Mouse (Mus musculus) limb, embryonic 12.5 days (tissue): ENCODE results near the gene Fbxo44. TPM values are rescaled to one million over a fixed set of nuclear protein-coding genes. Genes with fewer than 3 reads are reported as not detected.

Source experiments
- ATAC-seq: fragments of 200-750 bp; cut with Nextera tagmentation; 2 replicates; pipeline ENCODE4 v1.8.0; 2017; ENCODE audit warnings: low read depth, moderate TSS enrichment; ENCODE audit not compliant: insufficient number of reproducible peaks, insufficient read depth, low FRiP score, low TSS enrichment
- H3K27ac ChIP-seq: fragments of 300-500 bp; sonication (generic); 2 replicates; pipeline ENCODE4 v1.5.1; 2016; ENCODE audit warnings: mild to moderate bottlenecking, moderate library complexity
- H3K27me3 ChIP-seq: fragments of 300-500 bp; sonication (generic); 2 replicates; pipeline ENCODE4 v1.6.1; 2016; ENCODE audit warnings: mild to moderate bottlenecking, moderate library complexity
- H3K36me3 ChIP-seq: fragments of 300-500 bp; sonication (generic); 2 replicates; pipeline ENCODE4 v1.6.1; 2016; ENCODE audit warnings: mild to moderate bottlenecking, moderate library complexity
- H3K4me1 ChIP-seq: fragments of 300-500 bp; sonication (generic); replicated peaks from 2 replicates; pipeline ENCODE4 v1.6.1; 2016
- H3K4me2 ChIP-seq: fragments of 300-500 bp; sonication (generic); 2 replicates; pipeline ENCODE4 v1.6.1; 2016; ENCODE audit warnings: mild to moderate bottlenecking, moderate library complexity
- H3K4me3 ChIP-seq: fragments of 300-500 bp; sonication (generic); replicated peaks from 2 replicates; pipeline ENCODE4 v1.5.1; 2016; ENCODE audit warnings: mild to moderate bottlenecking
- H3K9ac ChIP-seq: fragments of 300-500 bp; sonication (generic); replicated peaks from 2 replicates; pipeline ENCODE4 v1.6.1; 2016; ENCODE audit warnings: mild to moderate bottlenecking, moderate library complexity
- H3K9me3 ChIP-seq: fragments of 300-500 bp; sonication (generic); 2 replicates; pipeline ENCODE4 v1.6.1; 2016; ENCODE audit warnings: mild to moderate bottlenecking, moderate library complexity
- WGBS: fragments of 180-500 bp; shearing (Covaris S2); methylation state at CpG from one replicate; pipeline ENCODE4 v1.1.7; 2016; 5-methylcytosine and 5-hydroxymethylcytosine counted together
- polyA plus RNA-seq: library from polyadenylated mRNA; unstranded; fragments of >200 nt; fragmentation: Nextera tagmentation; extraction: Ambion mirVana; gene quantifications from 2 replicates; pipeline ENCODE4 v1.2.1, GENCODE M21; 2016

The Fbxo44 gene
- polyA plus RNA-seq, 1 experiment from 2014 or later, result 17.5 TPM

DNA sequence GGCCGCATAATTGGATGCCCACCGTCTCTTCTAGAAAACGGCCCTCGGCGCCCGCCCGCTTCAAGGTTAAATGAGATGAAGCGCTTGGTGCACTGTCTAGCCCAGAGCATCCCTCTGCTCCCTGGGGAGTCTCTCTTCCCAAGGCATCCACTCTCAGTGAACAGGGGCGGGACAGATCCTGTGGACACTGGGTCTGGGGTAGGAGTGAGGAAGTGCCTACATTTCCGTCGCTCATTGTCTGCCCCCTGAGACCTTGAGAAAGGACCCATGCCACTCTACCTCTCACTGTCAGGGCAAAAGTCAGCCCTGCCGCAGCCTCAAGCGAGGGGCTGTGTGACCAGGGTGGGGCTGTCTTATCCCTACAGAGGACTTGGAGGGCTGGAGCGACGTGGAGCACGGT, 4.2 kb upstream of the Fbxo44 start:
- H3K4me1 ChIP-seq, result peaks cover 37% of the 10 kb centered on the region

DNA sequence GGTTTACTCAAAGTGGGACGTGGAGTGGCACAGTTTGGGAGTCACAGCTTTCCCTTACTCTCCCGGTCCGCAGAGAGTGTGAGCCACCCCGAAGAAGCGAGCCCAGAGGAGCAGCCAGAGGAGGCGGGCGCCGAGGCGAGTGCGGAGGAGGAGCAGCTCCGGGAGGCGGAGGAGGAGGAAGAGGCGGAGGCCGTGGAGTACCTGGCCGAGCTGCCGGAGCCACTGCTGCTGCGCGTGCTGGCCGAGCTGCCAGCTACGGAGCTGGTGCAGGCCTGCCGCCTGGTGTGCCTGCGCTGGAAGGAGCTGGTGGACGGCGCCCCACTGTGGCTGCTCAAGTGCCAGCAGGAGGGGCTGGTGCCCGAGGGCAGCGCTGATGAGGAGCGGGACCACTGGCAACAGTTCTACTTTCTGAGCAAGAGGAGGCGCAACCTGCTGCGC, 3.7 kb upstream of the Fbxo44 start:
- Histone ChIP-seq H3K9me3 (no peaks in the 10 kb centered on the region), H3K4me2 (peak overlapping the region; percentile 65), H3K4me3 (peak overlapping the region; percentile 35), H3K27ac (no peak overlapping the region), H3K4me1 (peaks cover 39% of the 10 kb centered on the region), H3K36me3 (no peaks in the 10 kb centered on the region), H3K27me3 (peaks cover 94% of the 10 kb centered on the region), H3K9ac (peak overlapping the region; percentile 23; the same call in 1 of the 2 replicates)
- 2% methylated on average over 28 of the region's 29 CpGs for WGBS
- no peak for ATAC-seq

More for the DNA sequence above, 4.2 kb upstream of the Fbxo44 start:
- Histone ChIP-seq H3K9me3 (no peaks in the 10 kb centered on the region), H3K36me3 (no peaks in the 10 kb centered on the region), H3K27me3 (peaks cover 92% of the 10 kb centered on the region), H3K4me2 (peak overlapping the region; percentile 65), H3K27ac (no peak overlapping the region), H3K4me3 (peak overlapping the region; percentile 35; the same call in 1 of the 2 replicates), H3K9ac (0 out of 2 replicates have a peak overlapping the region, but pooled peaks have one; percentile 23)
- no peak for ATAC-seq
- WGBS, result under 1% methylated on average over 16 of the region's 16 CpGs

DNA sequence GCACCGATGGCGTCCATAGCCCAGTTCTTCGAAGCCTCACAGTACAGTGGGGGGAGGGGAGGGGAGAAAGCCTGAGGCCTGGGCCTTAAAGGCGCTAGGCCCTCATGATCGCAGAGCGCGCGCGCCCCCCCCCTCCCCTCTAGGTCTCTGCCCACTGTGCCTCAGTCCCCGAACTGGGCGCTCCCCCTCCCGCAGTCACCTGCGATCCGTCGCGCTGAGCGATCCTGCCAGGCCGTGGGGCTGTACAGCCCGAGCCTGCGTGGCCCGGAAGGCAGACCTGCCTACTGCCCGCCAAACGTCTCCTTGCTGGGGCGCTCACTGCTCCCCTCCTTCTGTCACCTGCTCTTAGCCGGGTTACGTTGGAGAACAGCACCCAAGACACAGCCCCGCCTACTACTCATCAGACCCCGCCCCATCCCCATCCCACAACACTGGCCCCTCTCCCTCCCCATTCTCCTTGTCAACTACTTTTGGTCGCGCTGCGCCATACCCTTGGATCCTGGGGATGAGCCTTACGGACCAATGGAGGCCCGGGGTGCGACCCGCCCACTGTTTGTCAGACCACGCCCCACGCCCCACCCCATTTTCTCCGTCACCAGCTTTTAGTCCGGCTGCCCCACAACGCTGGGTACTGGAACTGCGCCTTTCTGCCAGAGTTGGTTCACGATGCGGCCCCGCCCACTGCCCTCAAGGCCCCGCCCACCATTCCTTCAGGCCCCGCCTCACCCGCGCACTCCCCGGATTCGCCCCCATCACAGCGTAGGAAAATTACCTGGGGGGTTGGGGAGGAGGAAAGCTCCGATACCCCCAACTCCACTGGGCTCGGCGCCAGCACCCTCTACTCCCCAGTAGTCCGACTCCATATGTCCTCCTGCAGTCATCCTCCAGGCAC, 492 bp downstream of the Fbxo44 start:
- ATAC-seq, result peak; percentile 81
- H3K27ac ChIP-seq, result peak overlapping the region; percentile 56; the same call in 1 of the 2 replicates
- peaks cover 36% of the 10 kb centered on the region for H3K36me3 ChIP-seq
- H3K9me3 ChIP-seq, result no peaks in the 10 kb centered on the region
- H3K4me3 ChIP-seq, result peak overlapping the region; percentile 64
- WGBS, result under 1% methylated on average over 54 of the region's 55 CpGs
- H3K4me1 ChIP-seq, result peaks cover 39% of the 10 kb centered on the region
- peak overlapping the region; percentile 98 for H3K4me2 ChIP-seq
- peaks cover 68% of the 10 kb centered on the region for H3K27me3 ChIP-seq
- peak overlapping the region; percentile 65 for H3K9ac ChIP-seq

DNA sequence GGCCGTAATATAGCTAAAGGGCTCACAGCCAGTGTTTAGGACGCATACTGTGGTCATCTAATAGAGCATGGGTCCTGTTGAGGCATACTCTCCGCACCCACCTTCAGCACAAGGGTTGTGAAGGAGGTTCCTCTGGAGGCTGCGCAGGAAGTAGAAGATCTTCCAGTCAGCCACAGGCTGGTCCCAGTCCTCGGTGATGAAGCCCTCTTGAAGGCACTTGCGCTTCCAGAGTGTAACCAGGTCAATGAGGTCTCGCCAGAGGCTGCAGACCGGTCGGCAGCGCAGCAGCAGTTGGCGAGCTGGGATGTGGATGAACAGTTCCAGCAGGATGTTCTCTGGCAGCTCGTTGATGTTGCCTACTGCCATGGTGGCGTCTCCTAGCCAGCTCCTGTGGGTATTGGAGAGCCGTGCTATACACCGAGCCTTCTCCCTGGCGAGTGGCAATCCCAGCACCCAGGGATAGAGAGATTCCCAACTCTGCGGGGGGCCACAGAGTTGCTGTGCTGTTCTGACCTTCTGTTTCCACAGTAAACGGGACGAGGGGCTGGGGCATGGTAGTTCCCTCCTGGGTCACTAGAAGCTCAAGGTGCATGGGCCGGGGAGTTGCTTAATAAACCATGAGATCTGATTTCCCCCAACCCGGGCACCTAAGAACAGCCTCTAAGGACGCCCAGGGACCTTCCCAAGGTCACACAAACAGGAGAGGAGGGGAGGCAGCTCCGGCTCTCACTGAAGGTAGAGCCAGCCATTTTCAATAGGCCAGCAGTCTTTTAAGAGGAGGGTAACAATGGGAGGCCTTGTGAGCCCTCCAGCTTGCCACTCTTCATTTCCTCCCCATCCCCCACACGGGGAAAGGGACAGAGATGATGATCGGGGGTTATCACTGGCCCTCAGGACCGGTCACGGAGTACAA, 1.6 kb downstream of the Fbxo44 start:
- Histone ChIP-seq H3K4me2 (peak overlapping the region; percentile 98), H3K36me3 (peaks cover 45% of the 10 kb centered on the region), H3K27me3 (peaks cover 57% of the 10 kb centered on the region), H3K4me3 (peak overlapping the region; percentile 64), H3K9ac (peak overlapping the region; percentile 65), H3K4me1 (peaks cover 28% of the 10 kb centered on the region), H3K9me3 (no peaks in the 10 kb centered on the region), H3K27ac (peak overlapping the region; percentile 56; the same call in 1 of the 2 replicates)
- ATAC-seq, result no peak
- 31% methylated on average over 27 of the region's 27 CpGs for WGBS

DNA sequence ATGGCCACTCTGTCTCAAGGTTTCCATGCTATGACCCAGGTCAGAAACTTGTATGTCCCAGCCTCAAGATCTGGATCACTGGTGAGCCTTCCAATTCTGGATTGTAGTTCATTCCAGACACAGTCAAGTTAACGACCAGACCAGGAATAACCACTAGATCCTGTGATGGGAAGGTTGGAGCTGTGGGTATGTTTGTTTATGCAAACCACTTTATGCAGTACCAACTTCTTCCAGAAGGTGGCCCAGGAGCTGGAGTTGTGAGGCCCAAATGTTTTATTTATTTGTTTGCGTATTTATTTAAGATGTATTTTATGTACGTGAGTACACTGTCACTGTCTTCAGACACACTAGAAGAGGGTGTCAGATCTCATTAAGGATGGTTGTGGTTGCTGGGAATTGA, 5.3 kb downstream of the Fbxo44 start:
- H3K27ac ChIP-seq, result no peak overlapping the region
- H3K4me1 ChIP-seq, result peaks cover 22% of the 10 kb centered on the region
- H3K4me3 ChIP-seq, result no peak overlapping the region
- peaks cover 52% of the 10 kb centered on the region for H3K36me3 ChIP-seq
- H3K27me3 ChIP-seq, result peaks cover 21% of the 10 kb centered on the region
- no peak overlapping the region for H3K9ac ChIP-seq
- H3K9me3 ChIP-seq, result no peaks in the 10 kb centered on the region
- no peak for ATAC-seq
- H3K4me2 ChIP-seq, result no peak overlapping the region
- 64% methylated on average over 3 of the region's 3 CpGs for WGBS

DNA sequence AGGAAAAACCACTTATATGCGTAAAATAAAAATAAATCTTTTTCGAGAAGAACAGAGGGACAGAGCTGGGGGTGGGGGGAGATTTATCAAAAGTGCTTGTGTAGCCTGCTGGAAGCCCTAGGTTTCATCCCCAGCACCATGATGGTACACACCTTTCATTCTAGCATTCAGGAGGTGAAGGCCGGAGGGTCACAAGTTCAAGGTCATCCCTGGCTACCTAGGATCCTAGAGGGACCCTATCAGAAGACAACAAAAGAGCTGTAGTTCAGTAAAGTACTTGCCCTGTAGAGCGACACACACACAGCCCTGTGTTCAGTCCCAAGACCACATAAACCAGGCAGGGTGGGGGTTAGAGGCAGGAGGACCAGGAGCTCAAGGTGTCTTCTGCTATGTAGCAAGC, 6.3 kb downstream of the Fbxo44 start:
- peaks cover 28% of the 10 kb centered on the region for H3K4me1 ChIP-seq
- peaks cover 13% of the 10 kb centered on the region for H3K27me3 ChIP-seq
- no peak for ATAC-seq
- no peak overlapping the region for H3K9ac ChIP-seq
- no peak overlapping the region for H3K4me2 ChIP-seq
- 88% methylated on average over 4 of the region's 4 CpGs for WGBS
- H3K4me3 ChIP-seq, result no peak overlapping the region
- no peak overlapping the region for H3K27ac ChIP-seq
- peaks cover 55% of the 10 kb centered on the region for H3K36me3 ChIP-seq
- no peaks in the 10 kb centered on the region for H3K9me3 ChIP-seq

DNA sequence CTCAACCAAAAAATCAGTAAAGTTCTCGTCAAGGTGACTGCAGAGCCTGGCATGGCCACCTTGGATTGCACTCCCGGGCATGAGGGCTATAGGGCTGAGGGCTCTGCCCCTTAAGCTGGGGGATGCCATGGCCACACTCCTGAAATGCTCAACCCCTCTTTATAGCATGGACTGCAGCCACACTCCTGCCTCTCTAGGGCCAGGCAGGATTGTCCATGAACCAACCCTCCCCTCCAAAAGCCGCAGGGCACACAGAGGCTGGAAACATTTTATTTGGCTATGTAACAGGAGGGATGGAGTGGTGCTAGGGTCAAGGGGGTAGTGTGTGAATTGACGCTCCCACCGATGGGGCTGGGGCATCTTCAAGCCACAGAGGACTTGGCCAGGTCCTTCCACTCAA, 7.7 kb downstream of the Fbxo44 start:
- peaks cover 53% of the 10 kb centered on the region for H3K36me3 ChIP-seq

DNA sequence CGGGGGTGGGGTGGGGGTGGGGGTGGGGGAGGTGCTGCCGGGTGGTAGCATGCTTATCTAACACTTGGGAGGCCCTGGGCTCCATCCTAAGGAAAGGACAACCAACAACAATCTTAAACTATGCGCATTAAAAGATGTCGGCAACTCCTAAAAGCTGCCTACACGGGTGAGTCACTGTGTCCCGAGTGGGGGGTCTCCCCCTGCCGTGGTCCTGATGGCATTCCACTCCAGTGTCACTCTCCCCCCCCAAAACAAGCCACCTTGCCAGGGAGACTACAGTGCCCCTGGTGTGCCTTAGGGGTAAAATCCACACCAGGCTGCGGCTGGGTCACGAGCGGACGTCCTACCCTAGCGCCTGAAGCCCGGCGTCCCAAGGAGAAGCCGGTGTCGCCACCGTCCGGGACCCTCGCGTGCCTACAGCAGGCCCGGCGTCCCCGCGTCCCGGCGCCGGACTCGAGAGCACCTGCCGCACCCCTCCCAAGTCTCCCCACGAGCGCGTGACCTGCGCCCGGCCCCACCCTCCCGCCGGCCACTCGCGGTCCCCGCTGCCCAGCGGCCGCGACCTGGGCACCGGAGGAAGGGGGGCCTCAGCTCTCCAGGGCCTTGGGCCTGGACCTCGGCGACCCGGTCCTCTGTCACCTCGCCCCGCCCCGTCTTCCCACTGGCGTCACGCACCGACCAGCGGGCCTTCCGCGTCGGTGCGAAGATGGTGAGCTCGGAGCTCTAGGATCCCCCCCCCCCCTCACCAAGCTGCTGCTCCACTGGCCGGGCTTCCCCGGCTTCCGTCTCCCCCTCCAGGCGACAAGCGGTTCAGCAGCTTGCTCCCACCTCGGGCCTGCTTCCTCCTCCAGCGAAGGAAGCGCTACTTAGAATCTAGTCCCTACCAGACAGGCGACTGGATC, 8.8 kb downstream of the Fbxo44 start, which contains the start of gene Fbxo6:
TSS of gene Fbxo6 (minus strand) at position 874 of the 902 bp plus-strand sequence.
- peaks cover 51% of the 10 kb centered on the region for H3K36me3 ChIP-seq
- no peaks in the 10 kb centered on the region for H3K9me3 ChIP-seq
- H3K27ac ChIP-seq, result peak within 1 kb of the TSS; percentile 73
- peak within 1 kb of the TSS; percentile 66 for H3K4me3 ChIP-seq
- peaks cover 21% of the 10 kb centered on the region for H3K4me1 ChIP-seq
- WGBS, result 2% methylated on average over 65 of the region's 67 CpGs
- peak within 1 kb of the TSS; percentile 68 for H3K9ac ChIP-seq
- ATAC-seq, result peak; percentile 75
- H3K27me3 ChIP-seq, result no peaks in the 10 kb centered on the region
- peak within 1 kb of the TSS; percentile 97 for H3K4me2 ChIP-seq

More for the DNA sequence above, 7.7 kb downstream of the Fbxo44 start:
- Histone ChIP-seq H3K4me2 (no peak overlapping the region), H3K4me1 (peaks cover 21% of the 10 kb centered on the region), H3K9me3 (no peaks in the 10 kb centered on the region), H3K9ac (no peak overlapping the region), H3K4me3 (no peak overlapping the region), H3K27me3 (no peaks in the 10 kb centered on the region), H3K27ac (no peak overlapping the region)
- ATAC-seq, result no peak
- 86% methylated on average over 5 of the region's 5 CpGs for WGBS

DNA sequence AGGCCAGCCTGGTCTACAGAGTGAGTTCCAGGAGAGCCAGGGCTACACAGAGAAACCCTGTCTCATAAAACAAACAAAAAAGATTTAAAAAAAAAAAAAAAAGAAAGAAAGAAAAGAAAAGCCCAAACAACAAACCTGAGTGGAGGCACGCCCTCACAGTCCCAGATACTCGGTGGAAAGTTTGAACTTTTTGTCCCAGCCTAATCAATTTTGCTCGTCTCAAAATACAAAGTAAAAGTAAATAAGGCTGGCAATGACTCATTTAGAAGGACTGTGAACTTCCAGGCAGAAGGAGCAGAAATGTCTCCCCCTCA, 9.4 kb downstream of the Fbxo44 start:
- peak overlapping the region; percentile 73; the same call in 1 of the 2 replicates for H3K27ac ChIP-seq
- H3K36me3 ChIP-seq, result peaks cover 51% of the 10 kb centered on the region
- 57% methylated on average over 3 of the region's 3 CpGs for WGBS
- peaks cover 21% of the 10 kb centered on the region for H3K4me1 ChIP-seq
- H3K27me3 ChIP-seq, result no peaks in the 10 kb centered on the region
- ATAC-seq, result no peak
- H3K4me2 ChIP-seq, result peak overlapping the region; percentile 97
- H3K9ac ChIP-seq, result peak overlapping the region; percentile 68
- no peaks in the 10 kb centered on the region for H3K9me3 ChIP-seq
- H3K4me3 ChIP-seq, result peak overlapping the region; percentile 66

DNA sequence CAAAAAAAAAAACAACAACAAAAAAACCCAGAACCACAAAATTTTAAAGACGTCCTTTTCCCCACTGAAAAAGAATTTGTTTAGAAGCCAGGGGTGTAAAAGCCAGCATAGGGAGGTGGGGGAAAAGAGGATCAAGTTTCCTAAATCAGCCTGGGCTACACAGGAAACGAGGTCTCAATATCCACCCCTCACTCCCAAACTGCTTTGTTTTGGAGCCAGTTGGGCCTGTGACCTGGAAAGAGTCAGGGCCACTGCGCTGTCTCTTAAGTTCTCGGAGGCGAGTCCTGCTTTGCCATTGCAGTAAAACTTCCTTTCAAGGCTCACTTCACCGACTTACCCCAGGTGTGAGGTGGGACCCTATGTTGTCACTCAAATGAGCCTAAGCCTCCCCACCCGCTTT, 10.0 kb downstream of the Fbxo44 start:
- H3K4me1 ChIP-seq, result peaks cover 21% of the 10 kb centered on the region
- no peak overlapping the region for H3K4me3 ChIP-seq
- H3K27ac ChIP-seq, result peak overlapping the region; percentile 70; the same call in 1 of the 2 replicates
- peaks cover 51% of the 10 kb centered on the region for H3K36me3 ChIP-seq
- H3K4me2 ChIP-seq, result peak overlapping the region; percentile 26; the same call in 1 of the 2 replicates
- H3K9me3 ChIP-seq, result no peaks in the 10 kb centered on the region
- 23% methylated on average over 7 of the region's 7 CpGs for WGBS
- ATAC-seq, result no peak
- H3K27me3 ChIP-seq, result no peaks in the 10 kb centered on the region
- H3K9ac ChIP-seq, result 0 out of 2 replicates have a peak overlapping the region, but pooled peaks have one; percentile 8
